Mouse (Mus musculus): ENCODE data around the gene Tnfrsf1a. TPM values are rescaled to one million over a fixed set of nuclear protein-coding genes. Genes with fewer than 3 reads are reported as not detected.

Tnfrsf1a gene
- polyA plus RNA-seq, 1 experiment: 126 TPM

GRCm38 (mm10) chr6:125338791-125339660 is 10.1 kb upstream of the Tnfrsf1a start:
- Histone ChIP-seq H3K4me1 (ENCODE audit: control insufficient read depth, insufficient read depth, low read length) (no peaks in the 10 kb centered on the region), H3K27ac (ENCODE audit: insufficient read depth, low read length) (no peak overlapping the region), H3K4me3 (ENCODE audit: insufficient read depth, low read length) (no peak overlapping the region)
- TF ChIP-seq POLR2A (IDR thresholded peaks at IDR 0.05; ENCODE audit: low read depth, low read length): no peak
- no peak for TF ChIP-seq CTCF (IDR thresholded peaks at IDR 0.05; ENCODE audit: borderline replicate concordance, insufficient read depth, low read length)

- TF ChIP-seq CTCF (IDR thresholded peaks at IDR 0.05; ENCODE audit: borderline replicate concordance, insufficient read depth, low read length) (no peak), POLR2A (IDR thresholded peaks at IDR 0.05; ENCODE audit: low read depth, low read length) (no peak)
- no peak overlapping the region for H3K27ac ChIP-seq (ENCODE audit: insufficient read depth, low read length)
- H3K4me1 ChIP-seq (ENCODE audit: control insufficient read depth, insufficient read depth, low read length): no peaks in the 10 kb centered on the region
- no peak overlapping the region for H3K4me3 ChIP-seq (ENCODE audit: insufficient read depth, low read length)
These were observed 8.9 kb upstream of the Tnfrsf1a start for GRCm38 (mm10) chr6:125340244-125340643.

GRCm38 (mm10) chr6:125342198-125342597 is 7.0 kb upstream of the Tnfrsf1a start:
- no peak overlapping the region for H3K27ac ChIP-seq (ENCODE audit: insufficient read depth, low read length)
- TF ChIP-seq CTCF (IDR thresholded peaks at IDR 0.05; ENCODE audit: borderline replicate concordance, insufficient read depth, low read length) (no peak), POLR2A (IDR thresholded peaks at IDR 0.05; ENCODE audit: low read depth, low read length) (no peak)
- H3K4me1 ChIP-seq (ENCODE audit: control insufficient read depth, insufficient read depth, low read length): no peaks in the 10 kb centered on the region
- no peak overlapping the region for H3K4me3 ChIP-seq (ENCODE audit: insufficient read depth, low read length)

GRCm38 (mm10) chr6:125344084-125344483 is 5.1 kb upstream of the Tnfrsf1a start:
- H3K4me3 ChIP-seq (ENCODE audit: insufficient read depth, low read length): no peak overlapping the region
- TF ChIP-seq POLR2A (IDR thresholded peaks at IDR 0.05; ENCODE audit: low read depth, low read length) (0 out of 2 replicates have a peak, but pooled peaks have one; percentile 14), CTCF (IDR thresholded peaks at IDR 0.05; ENCODE audit: borderline replicate concordance, insufficient read depth, low read length) (no peak)
- H3K27ac ChIP-seq (ENCODE audit: insufficient read depth, low read length): no peak overlapping the region
- H3K4me1 ChIP-seq (ENCODE audit: control insufficient read depth, insufficient read depth, low read length): peaks cover 2% of the 10 kb centered on the region; the same call in 1 of the 2 replicates

- H3K4me3 ChIP-seq (ENCODE audit: insufficient read depth, low read length): no peak overlapping the region
- peaks cover 2% of the 10 kb centered on the region; the same call in 1 of the 2 replicates for H3K4me1 ChIP-seq (ENCODE audit: control insufficient read depth, insufficient read depth, low read length)
- no peak for TF ChIP-seq POLR2A (IDR thresholded peaks at IDR 0.05; ENCODE audit: low read depth, low read length)
- TF ChIP-seq CTCF (IDR thresholded peaks at IDR 0.05; ENCODE audit: borderline replicate concordance, insufficient read depth, low read length): no peak
- H3K27ac ChIP-seq (ENCODE audit: insufficient read depth, low read length): no peak overlapping the region
These were observed 4.3 kb upstream of the Tnfrsf1a start for GRCm38 (mm10) chr6:125344866-125345265.

- H3K4me1 ChIP-seq (ENCODE audit: control insufficient read depth, insufficient read depth, low read length): peaks cover 2% of the 10 kb centered on the region; the same call in 1 of the 2 replicates
- no peak for TF ChIP-seq CTCF (IDR thresholded peaks at IDR 0.05; ENCODE audit: borderline replicate concordance, insufficient read depth, low read length)
- no peak for TF ChIP-seq POLR2A (IDR thresholded peaks at IDR 0.05; ENCODE audit: low read depth, low read length)
- no peak overlapping the region for H3K27ac ChIP-seq (ENCODE audit: insufficient read depth, low read length)
- no peak overlapping the region for H3K4me3 ChIP-seq (ENCODE audit: insufficient read depth, low read length)
These were observed 3.5 kb upstream of the Tnfrsf1a start for GRCm38 (mm10) chr6:125345625-125346024.

- H3K27ac ChIP-seq (ENCODE audit: insufficient read depth, low read length): no peak overlapping the region
- TF ChIP-seq POLR2A (IDR thresholded peaks at IDR 0.05; ENCODE audit: low read depth, low read length) (no peak), CTCF (IDR thresholded peaks at IDR 0.05; ENCODE audit: borderline replicate concordance, insufficient read depth, low read length) (no peak)
- no peak overlapping the region for H3K4me3 ChIP-seq (ENCODE audit: insufficient read depth, low read length)
- peaks cover 2% of the 10 kb centered on the region; the same call in 1 of the 2 replicates for H3K4me1 ChIP-seq (ENCODE audit: control insufficient read depth, insufficient read depth, low read length)
These were observed 3.1 kb upstream of the Tnfrsf1a start for GRCm38 (mm10) chr6:125346029-125346428.

GRCm38 (mm10) chr6:125349575-125350230 is 541 bp downstream of the Tnfrsf1a start:
- TF ChIP-seq CTCF (IDR thresholded peaks at IDR 0.05; ENCODE audit: borderline replicate concordance, insufficient read depth, low read length): no peak
- TF ChIP-seq POLR2A (IDR thresholded peaks at IDR 0.05; ENCODE audit: low read depth, low read length): peak; percentile 81
- peaks cover 20% of the 10 kb centered on the region for H3K4me1 ChIP-seq (ENCODE audit: control insufficient read depth, insufficient read depth, low read length)
- H3K27ac ChIP-seq (ENCODE audit: insufficient read depth, low read length): peak overlapping the region; percentile 82
- H3K4me3 ChIP-seq (ENCODE audit: insufficient read depth, low read length): peak overlapping the region; percentile 88

GRCm38 (mm10) chr6:125350231-125350994 is 1.3 kb downstream of the Tnfrsf1a start:
- H3K27ac ChIP-seq (ENCODE audit: insufficient read depth, low read length): peak overlapping the region; percentile 82
- H3K4me3 ChIP-seq (ENCODE audit: insufficient read depth, low read length): peak overlapping the region; percentile 88
- TF ChIP-seq CTCF (IDR thresholded peaks at IDR 0.05; ENCODE audit: borderline replicate concordance, insufficient read depth, low read length) (no peak), POLR2A (IDR thresholded peaks at IDR 0.05; ENCODE audit: low read depth, low read length) (peak; percentile 48)
- peaks cover 24% of the 10 kb centered on the region for H3K4me1 ChIP-seq (ENCODE audit: control insufficient read depth, insufficient read depth, low read length)

All from embryonic fibroblast, embryonic 13.5 days (primary cell).